Mouse (Mus musculus): ENCODE data around the gene Tgm5.
"Not testable (repeated sequence)": the region's sequence is repeated elsewhere in the genome, so short reads cannot be mapped to it uniquely, and the experiment has no call there.

Tgm5 gene

GRCm38 (mm10) chr2:121041098-121041497 lies 44.5 kb downstream of the Tgm5 start:
- peak; percentile 40 for DNase-seq (ENCODE audit: low read depth, low spot score)

- DNase-seq (ENCODE audit: low read depth, low spot score): peak; percentile 27
Observed at GRCm38 (mm10) chr2:121039382-121039781, 46.3 kb downstream of the Tgm5 start.

GRCm38 (mm10) chr2:121038851-121039250 lies 46.8 kb downstream of the Tgm5 start:
- DNase-seq (ENCODE audit: low read depth, low spot score): not testable (repeated sequence)

GRCm38 (mm10) chr2:121036733-121037341 lies 48.8 kb downstream of the Tgm5 start, which contains the start of gene Epb42:
TSS of gene Epb42 (minus strand) at chr2:121037072.
- DNase-seq (ENCODE audit: low read depth, low spot score): no peak

- DNase-seq (ENCODE audit: low read depth, low spot score): no peak
Observed at GRCm38 (mm10) chr2:121022918-121023317, 62.7 kb downstream of the Tgm5 start.

- no peak for DNase-seq (ENCODE audit: low read depth, low spot score)
Observed at GRCm38 (mm10) chr2:121017151-121017550, 68.5 kb downstream of the Tgm5 start.

- no peak for DNase-seq (ENCODE audit: low read depth, low spot score)
Observed at GRCm38 (mm10) chr2:121016226-121016625, 69.4 kb downstream of the Tgm5 start.

- DNase-seq (ENCODE audit: low read depth, low spot score): no peak
Observed at GRCm38 (mm10) chr2:121015507-121015906, 70.1 kb downstream of the Tgm5 start.

GRCm38 (mm10) chr2:121012676-121013075 lies 73.0 kb downstream of the Tgm5 start:
- DNase-seq (ENCODE audit: low read depth, low spot score): no peak

GRCm38 (mm10) chr2:121009071-121009677 lies 76.5 kb downstream of the Tgm5 start:
- DNase-seq (ENCODE audit: low read depth, low spot score): no peak

- DNase-seq (ENCODE audit: low read depth, low spot score): no peak
Observed at GRCm38 (mm10) chr2:121008664-121009007, 77.0 kb downstream of the Tgm5 start.

GRCm38 (mm10) chr2:121007925-121008663 lies 77.5 kb downstream of the Tgm5 start, which contains the start of gene Ccndbp1:
TSS of gene Ccndbp1 (plus strand) at chr2:121008403.
- peak; percentile 98 for DNase-seq (ENCODE audit: low read depth, low spot score)

GRCm38 (mm10) chr2:121006986-121007385 lies 78.7 kb downstream of the Tgm5 start:
- no peak for DNase-seq (ENCODE audit: low read depth, low spot score)

- DNase-seq (ENCODE audit: low read depth, low spot score): no peak
Observed at GRCm38 (mm10) chr2:121004018-121004811, 81.4 kb downstream of the Tgm5 start.

GRCm38 (mm10) chr2:121003586-121003985 lies 82.1 kb downstream of the Tgm5 start:
- DNase-seq (ENCODE audit: low read depth, low spot score): peak; percentile 66

- no peak for DNase-seq (ENCODE audit: low read depth, low spot score)
Observed at GRCm38 (mm10) chr2:120998863-120999262, 86.8 kb downstream of the Tgm5 start.

GRCm38 (mm10) chr2:120996607-120997006 lies 89.0 kb downstream of the Tgm5 start:
- DNase-seq (ENCODE audit: low read depth, low spot score): not testable (repeated sequence)
